Mouse (Mus musculus) MEL (cell line): ENCODE data around the gene BC029722. TPM values are rescaled to one million over a fixed set of nuclear protein-coding genes. Genes with fewer than 3 reads are reported as not detected.
A peak's percentile ranks its signal among the peaks of the same experiment; 100 is the strongest.

Experiments
- DNase-seq: peaks from one replicate; pipeline ENCODE4 v3.0.0; 2011; ENCODE audit warnings: low read depth, low spot score
- H3K27ac ChIP-seq: 2 replicates; pipeline ENCODE4 v1.5.1; 2012; ENCODE audit warnings: low read depth, mild to moderate bottlenecking, control low read depth, low read length, moderate library complexity; ENCODE audit not compliant: control insufficient read depth
- H3K27me3 ChIP-seq, 2 experiments: fragments of 150-350 bp in 1 of 2; sonication (generic) in 1 of 2; 2 replicates each; pipeline ENCODE4 v1.6.1; 2012; ENCODE audit warnings: low read length in 2 of 2, mild to moderate bottlenecking in 2 of 2, improper control_type of control experiment in 1 of 2, moderate library complexity in 1 of 2; ENCODE audit not compliant: insufficient read depth in 2 of 2, control insufficient read depth in 1 of 2
- H3K36me3 ChIP-seq, 2 experiments: 2 replicates each; pipeline ENCODE4 v1.6.1; 2012 to 2014; ENCODE audit warnings: low read length in 2 of 2, improper control_type of control experiment in 1 of 2, inconsistent platforms in 1 of 2, mild to moderate bottlenecking in 1 of 2; ENCODE audit not compliant: insufficient read depth in 2 of 2, control insufficient read depth in 1 of 2
- H3K4me1 ChIP-seq, 2 experiments: fragments of 150-350 bp in 1 of 2; sonication (generic) in 1 of 2; 2 replicates each; pipeline ENCODE4 v1.6.1; 2012; ENCODE audit warnings: low read length in 2 of 2, improper control_type of control experiment in 1 of 2, mild to moderate bottlenecking in 1 of 2; ENCODE audit not compliant: insufficient read depth in 2 of 2, control insufficient read depth in 1 of 2
- H3K4me3 ChIP-seq, 2 experiments: fragments of 150-350 bp in 1 of 2; sonication (generic) in 1 of 2; 2 replicates each; pipeline ENCODE4 v1.5.1; 2012; ENCODE audit warnings: low read depth in 2 of 2, low read length in 2 of 2, mild to moderate bottlenecking in 2 of 2, moderate library complexity in 2 of 2, control low read depth in 1 of 2, improper control_type of control experiment in 1 of 2; ENCODE audit not compliant: control insufficient read depth in 1 of 2, insufficient read depth in 1 of 2
- H3K79me2 ChIP-seq: 2 replicates; pipeline ENCODE4 v1.6.1; 2012; ENCODE audit warnings: mild to moderate bottlenecking, low read length, moderate library complexity; ENCODE audit not compliant: control insufficient read depth, poor library complexity, insufficient read depth
- H3K9ac ChIP-seq: 2 replicates; pipeline ENCODE4 v1.6.1; 2012; ENCODE audit warnings: low read depth, mild to moderate bottlenecking, control low read depth, low read length, moderate library complexity; ENCODE audit not compliant: control insufficient read depth, poor library complexity, severe bottlenecking
- H3K9me3 ChIP-seq: fragments of 150-350 bp; sonication (generic); replicated peaks from 2 replicates; pipeline ENCODE4 v1.6.1; 2012; ENCODE audit warnings: mild to moderate bottlenecking, low read length, improper control_type of control experiment, moderate library complexity; ENCODE audit not compliant: insufficient read depth
- CHD2 ChIP-seq: IDR thresholded peaks from 2 replicates; pipeline ENCODE4 v1.6.1; 2011; ENCODE audit warnings: low read length, improper control_type of control experiment
- GABPA ChIP-seq: IDR thresholded peaks from 2 replicates; pipeline ENCODE4 v1.6.1; 2012; ENCODE audit warnings: low read depth, mild to moderate bottlenecking, inconsistent platforms, low read length, improper control_type of control experiment, moderate library complexity
- GATA1 ChIP-seq: IDR thresholded peaks from 2 replicates; pipeline ENCODE4 v1.6.1; 2011; ENCODE audit warnings: low read depth, low read length, improper control_type of control experiment
- HCFC1 ChIP-seq: IDR thresholded peaks from 2 replicates; pipeline ENCODE4 v1.6.1; 2012; ENCODE audit warnings: low read depth, mild to moderate bottlenecking, inconsistent platforms, low read length, improper control_type of control experiment, moderate library complexity
- JUND ChIP-seq: IDR thresholded peaks from 2 replicates; pipeline ENCODE4 v1.6.1; 2011; ENCODE audit warnings: low read depth, mild to moderate bottlenecking, improper control_type of control experiment, low read length
- MAZ ChIP-seq: IDR thresholded peaks from 2 replicates; pipeline ENCODE4 v1.6.1; 2012; ENCODE audit warnings: low read depth, mild to moderate bottlenecking, inconsistent platforms, low read length, improper control_type of control experiment
- POLR2A ChIP-seq, 2 experiments: IDR thresholded peaks; 2 replicates each; pipeline ENCODE4 v1.6.1; 2011 to 2012; ENCODE audit warnings: low read length in 2 of 2, mild to moderate bottlenecking in 2 of 2, control low read depth in 1 of 2, improper control_type of control experiment in 1 of 2, low read depth in 1 of 2, moderate library complexity in 1 of 2; ENCODE audit not compliant: control insufficient read depth in 1 of 2, insufficient read depth in 1 of 2, poor library complexity in 1 of 2
- POLR2AphosphoS2 ChIP-seq: IDR thresholded peaks from 2 replicates; pipeline ENCODE4 v1.6.1; 2011; ENCODE audit warnings: low read length, improper control_type of control experiment
- POLR2AphosphoS5 ChIP-seq: IDR thresholded peaks from 2 replicates; pipeline ENCODE4 v1.6.1; 2012; ENCODE audit warnings: low read depth, borderline replicate concordance, mild to moderate bottlenecking, inconsistent platforms, low read length, moderate library complexity, mixed read lengths
- RCOR1 ChIP-seq: IDR thresholded peaks from 2 replicates; pipeline ENCODE4 v1.6.1; 2012; ENCODE audit warnings: low read depth, mild to moderate bottlenecking, inconsistent platforms, low read length, improper control_type of control experiment
- SIN3A ChIP-seq: IDR thresholded peaks from 2 replicates; pipeline ENCODE4 v1.6.1; 2012; ENCODE audit warnings: low read length, improper control_type of control experiment, inconsistent platforms
- USF1 ChIP-seq: IDR thresholded peaks from 2 replicates; pipeline ENCODE4 v1.6.1; 2014; ENCODE audit warnings: low read depth, mild to moderate bottlenecking, inconsistent platforms, low read length, improper control_type of control experiment, moderate library complexity
- ZC3H11A ChIP-seq: IDR thresholded peaks from 2 replicates; pipeline ENCODE4 v1.6.1; 2012; ENCODE audit warnings: low read depth, mild to moderate bottlenecking, inconsistent platforms, low read length, improper control_type of control experiment
- ZKSCAN1 ChIP-seq: IDR thresholded peaks from 2 replicates; pipeline ENCODE4 v1.6.1; 2012; ENCODE audit warnings: low read depth, mild to moderate bottlenecking, inconsistent platforms, low read length, improper control_type of control experiment, moderate library complexity
- polyA plus RNA-seq, 2 experiments: library from polyadenylated mRNA; stranded (reverse) in 1 of 2; unstranded in 1 of 2; fragments of >175 nt in 1 of 2; fragments of >200 nt in 1 of 2; gene quantifications; 2 replicates each; pipeline versions ENCODE4 v1.2.1 to v1.2.4; 2012; ENCODE audit warnings: low replicate concordance in 2 of 2, low read depth in 1 of 2; ENCODE audit not compliant: insufficient read length in 2 of 2, insufficient read depth in 1 of 2, missing spikeins in 1 of 2
- total RNA-seq: library from RNA; depleted of rRNA; stranded (reverse); fragments of 300-350 nt; gene quantifications from 2 replicates; pipeline ENCODE4 v1.2.3, GENCODE M21; 2012

The BC029722 gene
- total and polyA plus RNA-seq, 3 experiments = 5.9 to 19.7 TPM; not detected in 1

GRCm38 (mm10) chr2:155779066-155779465, 40.2 kb downstream of the BC029722 start:
- Histone ChIP-seq H3K27me3 (no peaks in the 10 kb centered on the region; a peak in 1 of 4 replicates), H3K36me3 (no peaks in the 10 kb centered on the region), H3K4me1 (0 out of 4 replicates have a peak, but pooled peaks cover 0 to 5% of the 10 kb centered on the region in 2 experiments), H3K9me3 (no peaks in the 10 kb centered on the region), H3K4me3 (no peak overlapping the region), H3K27ac (no peak overlapping the region), H3K79me2 (no peaks in the 10 kb centered on the region), H3K9ac (no peak overlapping the region)
- no peak for TF ChIP-seq POLR2AphosphoS5
- DNase-seq = peak; percentile 38

GRCm38 (mm10) chr2:155778004-155778403, 41.2 kb downstream of the BC029722 start:
- no peaks in the 10 kb centered on the region for H3K9me3 ChIP-seq

GRCm38 (mm10) chr2:155777688-155777985, 41.6 kb downstream of the BC029722 start:
- H3K36me3 ChIP-seq = no peaks in the 10 kb centered on the region
- H3K9ac ChIP-seq = no peak overlapping the region
- DNase-seq = no peak
- no peak overlapping the region for H3K27ac ChIP-seq
- H3K27me3 ChIP-seq = no peaks in the 10 kb centered on the region; a peak in 2 of 4 replicates
- no peak overlapping the region for H3K4me3 ChIP-seq
- 0 out of 4 replicates have a peak, but pooled peaks cover 0 to 5% of the 10 kb centered on the region in 2 experiments for H3K4me1 ChIP-seq
- no peaks in the 10 kb centered on the region for H3K9me3 ChIP-seq
- no peaks in the 10 kb centered on the region for H3K79me2 ChIP-seq
- no peak for TF ChIP-seq USF1
- TF ChIP-seq POLR2AphosphoS2 = no peak
- TF ChIP-seq GABPA = no peak

More at GRCm38 (mm10) chr2:155778004-155778403, 41.2 kb downstream of the BC029722 start:
- H3K4me1 ChIP-seq = 0 out of 4 replicates have a peak, but pooled peaks cover 0 to 5% of the 10 kb centered on the region in 2 experiments
- H3K4me3 ChIP-seq = no peak overlapping the region
- H3K27me3 ChIP-seq = no peaks in the 10 kb centered on the region; a peak in 2 of 4 replicates
- TF ChIP-seq POLR2AphosphoS2 = no peak
- TF ChIP-seq POLR2A (IDR thresholded peaks at IDR 0.05; ENCODE audit: control insufficient read depth in 1 of 2, insufficient read depth in 1 of 2, low read depth in 1 of 2, low read length in 2 of 2, poor library complexity in 1 of 2) = no peak
- TF ChIP-seq CHD2 = no peak
- no peak for DNase-seq
- no peaks in the 10 kb centered on the region for H3K79me2 ChIP-seq
- no peak overlapping the region for H3K9ac ChIP-seq
- H3K36me3 ChIP-seq = no peaks in the 10 kb centered on the region
- no peak overlapping the region for H3K27ac ChIP-seq

GRCm38 (mm10) chr2:155776824-155777687, 42.2 kb downstream of the BC029722 start:
- 0 out of 4 replicates have a peak, but pooled peaks cover 0 to 5% of the 10 kb centered on the region in 2 experiments for H3K4me1 ChIP-seq
- no peak for DNase-seq
- H3K36me3 ChIP-seq = no peaks in the 10 kb centered on the region
- TF ChIP-seq RCOR1 = no peak
- TF ChIP-seq GATA1 = no peak
- TF ChIP-seq ZC3H11A = no peak
- no peak for TF ChIP-seq POLR2AphosphoS2
- TF ChIP-seq GABPA = no peak
- no peak for TF ChIP-seq USF1
- no peak for TF ChIP-seq JUND
- TF ChIP-seq SIN3A = no peak
- no peak for TF ChIP-seq MAZ
- no peak for TF ChIP-seq ZKSCAN1
- TF ChIP-seq HCFC1 = no peak
- TF ChIP-seq, all 39 proteins: peak for 0
- no peaks in the 10 kb centered on the region for H3K9me3 ChIP-seq
- H3K27me3 ChIP-seq = no peaks in the 10 kb centered on the region; a peak in 3 of 4 replicates
- no peak overlapping the region for H3K4me3 ChIP-seq
- no peak overlapping the region for H3K9ac ChIP-seq
- no peaks in the 10 kb centered on the region for H3K79me2 ChIP-seq
- no peak overlapping the region for H3K27ac ChIP-seq
